Mouse (Mus musculus): ENCODE measurements around the gene Eef1g.
"Not testable (repeated sequence)": the region's sequence is repeated elsewhere in the genome, so short reads cannot be mapped to it uniquely, and the experiment has no call there.

The Eef1g gene

GRCm38 (mm10) chr19:8944750-8945149 is 22.1 kb upstream of the Eef1g start:
- DNase-seq (ENCODE audit: low read depth in 2 of 2, low spot score in 2 of 2), result peak in 1 of 2 experiments; percentile 35

- no peak for DNase-seq (ENCODE audit: low read depth in 2 of 2, low spot score in 2 of 2)
These were observed 21.6 kb upstream of the Eef1g start for GRCm38 (mm10) chr19:8945251-8945650.

GRCm38 (mm10) chr19:8946929-8947328 is 19.9 kb upstream of the Eef1g start:
- DNase-seq (ENCODE audit: low read depth in 2 of 2, low spot score in 2 of 2), result no peak

GRCm38 (mm10) chr19:8950190-8950589 is 16.7 kb upstream of the Eef1g start:
- DNase-seq (ENCODE audit: low read depth in 2 of 2, low spot score in 2 of 2), result no peak

- DNase-seq (ENCODE audit: low read depth in 2 of 2, low spot score in 2 of 2), result no peak
These were observed 14.6 kb upstream of the Eef1g start for GRCm38 (mm10) chr19:8952241-8952640.

- DNase-seq (ENCODE audit: low read depth in 2 of 2, low spot score in 2 of 2), result peak; percentile 89 to 90
These were observed 13.5 kb upstream of the Eef1g start, which contains the start of gene Tut1 for GRCm38 (mm10) chr19:8953135-8954039. Gene Tut1, plus strand, starts transcription at chr19:8953847.

GRCm38 (mm10) chr19:8954171-8954570 is 12.7 kb upstream of the Eef1g start:
- DNase-seq (ENCODE audit: low read depth in 2 of 2, low spot score in 2 of 2), result no peak

GRCm38 (mm10) chr19:8962256-8962655 is 4.6 kb upstream of the Eef1g start:
- DNase-seq (ENCODE audit: low read depth in 2 of 2, low spot score in 2 of 2), result no peak

GRCm38 (mm10) chr19:8965075-8965474 is 1.8 kb upstream of the Eef1g start:
- DNase-seq (ENCODE audit: low read depth in 2 of 2, low spot score in 2 of 2), result no peak

- no peak for DNase-seq (ENCODE audit: low read depth in 2 of 2, low spot score in 2 of 2)
These were observed 1.1 kb upstream of the Eef1g start for GRCm38 (mm10) chr19:8965771-8966170.

- DNase-seq (ENCODE audit: low read depth in 2 of 2, low spot score in 2 of 2), result no peak
These were observed 647 bp upstream of the Eef1g start for GRCm38 (mm10) chr19:8966198-8966589.

- DNase-seq (ENCODE audit: low read depth in 2 of 2, low spot score in 2 of 2), result no peak
These were observed 517 bp downstream of the Eef1g start for GRCm38 (mm10) chr19:8967373-8967743.

- no peak for DNase-seq (ENCODE audit: low read depth in 2 of 2, low spot score in 2 of 2)
These were observed 1.1 kb downstream of the Eef1g start for GRCm38 (mm10) chr19:8967893-8968292.

- not testable (repeated sequence) for DNase-seq (ENCODE audit: low read depth in 2 of 2, low spot score in 2 of 2)
These were observed 5.7 kb downstream of the Eef1g start for GRCm38 (mm10) chr19:8972491-8972890.

- DNase-seq (ENCODE audit: low read depth in 2 of 2, low spot score in 2 of 2), result no peak
These were observed 7.8 kb downstream of the Eef1g start for GRCm38 (mm10) chr19:8974638-8975037.

GRCm38 (mm10) chr19:8975491-8975890 is 8.7 kb downstream of the Eef1g start:
- no peak for DNase-seq (ENCODE audit: low read depth in 2 of 2, low spot score in 2 of 2)

GRCm38 (mm10) chr19:8976535-8976934 is 9.7 kb downstream of the Eef1g start:
- no peak for DNase-seq (ENCODE audit: low read depth in 2 of 2, low spot score in 2 of 2)

- DNase-seq (ENCODE audit: low read depth in 2 of 2, low spot score in 2 of 2), result no peak
These were observed 13.9 kb downstream of the Eef1g start for GRCm38 (mm10) chr19:8980771-8981170.

GRCm38 (mm10) chr19:8981450-8982168 is 14.8 kb downstream of the Eef1g start:
- no peak for DNase-seq (ENCODE audit: low read depth in 2 of 2, low spot score in 2 of 2)

GRCm38 (mm10) chr19:8982303-8983149 is 15.7 kb downstream of the Eef1g start:
- no peak for DNase-seq (ENCODE audit: low read depth in 2 of 2, low spot score in 2 of 2)

GRCm38 (mm10) chr19:8983150-8983650 is 16.4 kb downstream of the Eef1g start:
- no peak for DNase-seq (ENCODE audit: low read depth in 2 of 2, low spot score in 2 of 2)

Measured in CD8-positive naive resting alpha-beta T cell, adult 2 months (primary cell).